Comparison of ENCODE assay signal across 20 mouse cellular contexts in genomic region chr5:44681054-44681638, GRCm38 (mm10).
A peak's percentile ranks its signal among the peaks of the same experiment; 100 is the strongest.
DNase-seq lines count a peak whose midpoint lies in the region; ATAC-seq and TF ChIP-seq lines count a peak whose summit lies in the region.
"Had no signal": no experiment of that assay in that cellular context is flagged by ENCODE, and none has a peak within 500 bp of the region (broad histone marks: within the 10 kb centered on the region; RNA-seq: fewer than 3 reads in every experiment).

No protein-coding gene starts in this region.

- no peaks in the 10 kb centered on the region for H3K36me3 ChIP-seq in kidney, embryonic 15.5 days
- H3K36me3 ChIP-seq in kidney, embryonic 16.5 days (ENCODE audit: insufficient read depth, low read length): no peaks in the 10 kb centered on the region
- no peaks in the 10 kb centered on the region for H3K36me3 ChIP-seq in lung, postnatal 0 days (ENCODE audit: insufficient read depth, low read length)
- H3K36me3 ChIP-seq in embryonic facial prominence, embryonic 14.5 days (ENCODE audit: control insufficient read depth, insufficient read depth, low read length): no peaks in the 10 kb centered on the region
- H3K36me3 ChIP-seq: forebrain, embryonic 12.5 days; heart, embryonic 13.5 days; hindbrain, embryonic 15.5 days had no signal

- peak overlapping the region; percentile 15; the same call in 1 of the 2 replicates for H3K27ac ChIP-seq in kidney, embryonic 15.5 days
- H3K27ac ChIP-seq in kidney, embryonic 16.5 days (ENCODE audit: low read length): no peak overlapping the region
- no peak overlapping the region for H3K27ac ChIP-seq in lung, postnatal 0 days (ENCODE audit: low read length)
- no peak overlapping the region; the same call in 1 of the 2 replicates for H3K27ac ChIP-seq in embryonic facial prominence, embryonic 14.5 days (replicated peaks; ENCODE audit: low read depth, low read length)
- H3K27ac ChIP-seq in embryonic fibroblast, embryonic 13.5 days (ENCODE audit: insufficient read depth, low read length): peak overlapping the region; percentile 85
- H3K27ac ChIP-seq: forebrain, embryonic 12.5 days; heart, embryonic 13.5 days; hindbrain, embryonic 15.5 days had no signal

- DNase-seq in lung, postnatal 0 days (ENCODE audit: low spot score): peak; percentile 36
- DNase-seq in lung, postnatal 36 days: no peak
- DNase-seq in embryonic facial prominence, embryonic 14.5 days (ENCODE audit: low spot score): peak; percentile 45
- DNase-seq in spleen, adult 12 weeks (ENCODE audit: low spot score): no peak
- DNase-seq: adrenal gland, postnatal 14 days; cerebellum, adult 11-12 months; cerebellum, adult 9-10 months; cerebellum, postnatal 25 days; gastrocnemius, postnatal 14 days; heart, postnatal 36 days had no signal

- no peak overlapping the region for H3K4me2 ChIP-seq in kidney, embryonic 15.5 days
- no peak overlapping the region for H3K4me2 ChIP-seq in kidney, embryonic 16.5 days (replicated peaks; ENCODE audit: low read depth, low read length)
- no peak overlapping the region for H3K4me2 ChIP-seq in lung, postnatal 0 days (replicated peaks; ENCODE audit: low read depth, low read length)
- H3K4me2 ChIP-seq in embryonic facial prominence, embryonic 14.5 days (ENCODE audit: low read depth, low read length): no peak overlapping the region
- H3K4me2 ChIP-seq: forebrain, embryonic 12.5 days; heart, embryonic 13.5 days; hindbrain, embryonic 15.5 days had no signal

- no peak for ATAC-seq in kidney, embryonic 15.5 days (replicated peaks; ENCODE audit: low FRiP score)
- no peak for ATAC-seq in kidney, embryonic 16.5 days (ENCODE audit: low FRiP score, low TSS enrichment)
- no peak for ATAC-seq in lung, postnatal 0 days
- no peak for ATAC-seq in embryonic facial prominence, embryonic 14.5 days (ENCODE audit: low read depth)
- ATAC-seq: activated CD4-positive, CD25-positive, alpha-beta regulatory T cell, adult 4 months; forebrain, embryonic 16.5 days; Patski had no signal

- no peak overlapping the region for H3K4me3 ChIP-seq in kidney, embryonic 15.5 days (replicated peaks)
- no peak overlapping the region for H3K4me3 ChIP-seq in kidney, embryonic 16.5 days (ENCODE audit: low read length)
- H3K4me3 ChIP-seq in lung, postnatal 0 days (ENCODE audit: low read depth, low read length): no peak overlapping the region
- no peak overlapping the region for H3K4me3 ChIP-seq in embryonic facial prominence, embryonic 14.5 days (ENCODE audit: low read depth, low read length)
- H3K4me3 ChIP-seq in embryonic fibroblast, embryonic 13.5 days (ENCODE audit: insufficient read depth, low read length): no peak overlapping the region
- H3K4me3 ChIP-seq: forebrain, embryonic 12.5 days; heart, embryonic 13.5 days; hindbrain, embryonic 15.5 days had no signal

- TF ChIP-seq CTCF in lung, postnatal 0 days (IDR thresholded peaks at IDR 0.05): no peak
- no peak for TF ChIP-seq CTCF in embryonic fibroblast, embryonic 13.5 days (IDR thresholded peaks at IDR 0.05; ENCODE audit: borderline replicate concordance, insufficient read depth, low read length)

- H3K27me3 ChIP-seq in kidney, embryonic 15.5 days: no peaks in the 10 kb centered on the region
- no peaks in the 10 kb centered on the region for H3K27me3 ChIP-seq in kidney, embryonic 16.5 days (ENCODE audit: insufficient read depth, low read length)
- H3K27me3 ChIP-seq in lung, postnatal 0 days (replicated peaks; ENCODE audit: insufficient read depth, low read length): no peaks in the 10 kb centered on the region
- H3K27me3 ChIP-seq in embryonic facial prominence, embryonic 14.5 days (replicated peaks; ENCODE audit: control insufficient read depth, insufficient read depth, low read length): no peaks in the 10 kb centered on the region
- H3K27me3 ChIP-seq: CH12.LX; forebrain, embryonic 12.5 days; heart, embryonic 13.5 days; hindbrain, embryonic 15.5 days had no signal

- no peak overlapping the region for H3K9ac ChIP-seq in kidney, embryonic 15.5 days
- no peak overlapping the region for H3K9ac ChIP-seq in kidney, embryonic 16.5 days (replicated peaks; ENCODE audit: low read length)
- no peak overlapping the region for H3K9ac ChIP-seq in lung, postnatal 0 days (replicated peaks; ENCODE audit: low read depth)
- no peak overlapping the region for H3K9ac ChIP-seq in embryonic facial prominence, embryonic 14.5 days (ENCODE audit: low read depth, low read length)
- H3K9ac ChIP-seq: forebrain, embryonic 12.5 days; heart, embryonic 13.5 days; hindbrain, embryonic 15.5 days had no signal

- WGBS in kidney, embryonic 15.5 days: 83% methylated on average over 3 of the region's 3 CpGs
- 78% methylated on average over 3 of the region's 3 CpGs for WGBS in kidney, embryonic 16.5 days
- 73% methylated on average over 3 of the region's 3 CpGs for WGBS in lung, postnatal 0 days
- WGBS in embryonic facial prominence, embryonic 14.5 days: 68% methylated on average over 3 of the region's 3 CpGs

- no peaks in the 10 kb centered on the region for H3K9me3 ChIP-seq in kidney, embryonic 15.5 days (replicated peaks)
- H3K9me3 ChIP-seq in kidney, embryonic 16.5 days (ENCODE audit: low read length): no peaks in the 10 kb centered on the region
- no peaks in the 10 kb centered on the region for H3K9me3 ChIP-seq in lung, postnatal 0 days (ENCODE audit: low read length)
- no peaks in the 10 kb centered on the region for H3K9me3 ChIP-seq in embryonic facial prominence, embryonic 14.5 days (ENCODE audit: control insufficient read depth, low read length)
- H3K9me3 ChIP-seq: forebrain, embryonic 12.5 days; heart, embryonic 13.5 days; hindbrain, embryonic 15.5 days had no signal

- peaks cover 13% of the 10 kb centered on the region for H3K4me1 ChIP-seq in kidney, embryonic 15.5 days
- H3K4me1 ChIP-seq in kidney, embryonic 16.5 days (ENCODE audit: insufficient read depth, low read length): peaks cover 3% of the 10 kb centered on the region; the same call in 1 of the 2 replicates
- 0 out of 2 replicates have a peak, but pooled peaks cover 5% of the 10 kb centered on the region for H3K4me1 ChIP-seq in lung, postnatal 0 days (ENCODE audit: insufficient read depth, low read depth, low read length)
- peaks cover 12% of the 10 kb centered on the region for H3K4me1 ChIP-seq in embryonic facial prominence, embryonic 14.5 days (ENCODE audit: control insufficient read depth, insufficient read depth, low read length)
- peaks cover 14% of the 10 kb centered on the region for H3K4me1 ChIP-seq in embryonic fibroblast, embryonic 13.5 days (ENCODE audit: control insufficient read depth, insufficient read depth, low read length)
- H3K4me1 ChIP-seq: heart, embryonic 13.5 days had no signal

- TF ChIP-seq EP300 in lung, postnatal 0 days (IDR thresholded peaks at IDR 0.05): no peak

- TF ChIP-seq POLR2A in embryonic fibroblast, embryonic 13.5 days (IDR thresholded peaks at IDR 0.05; ENCODE audit: low read depth, low read length): no peak

Comparison
In these comparisons a context has a peak if more than half of its experiments do, and no peak if none do; other contexts are left out.
1. H3K27ac ChIP-seq: peak in kidney, embryonic 15.5 days (single experiment) and embryonic fibroblast, embryonic 13.5 days (single experiment); none in kidney, embryonic 16.5 days (single experiment), lung, postnatal 0 days (single experiment) and embryonic facial prominence, embryonic 14.5 days (single experiment).
2. DNase-seq: peak in lung, postnatal 0 days (single experiment) and embryonic facial prominence, embryonic 14.5 days (single experiment); none in lung, postnatal 36 days (single experiment) and spleen, adult 12 weeks (single experiment).